11 mouse cellular contexts compared by ENCODE assay signal in genomic region chr16:73368607-73369233, GRCm38 (mm10).
DNase-seq lines count a peak whose midpoint lies in the region; ATAC-seq lines count a peak whose summit lies in the region.
"Had no signal": no experiment of that assay in that cellular context is flagged by ENCODE, and none has a peak within 500 bp of the region (broad histone marks: within the 10 kb centered on the region; RNA-seq: fewer than 3 reads in every experiment).

No protein-coding gene starts in this region.

- no peak overlapping the region for H3K4me2 ChIP-seq in neural tube, embryonic 11.5 days (ENCODE audit: low read depth)
- H3K4me2 ChIP-seq in forebrain, embryonic 14.5 days (ENCODE audit: low read length): peak overlapping the region; percentile 14; the same call in 1 of the 2 replicates
- H3K4me2 ChIP-seq in limb, embryonic 11.5 days (ENCODE audit: low read depth, severe bottlenecking): no peak overlapping the region
- no peak overlapping the region for H3K4me2 ChIP-seq in neural tube, embryonic 14.5 days (ENCODE audit: low read depth, low read length)
- H3K4me2 ChIP-seq: limb, embryonic 15.5 days had no signal

- WGBS in neural tube, embryonic 11.5 days: 41% methylated on average over 10 of the region's 10 CpGs
- 24% methylated on average over 10 of the region's 10 CpGs for WGBS in forebrain, embryonic 14.5 days
- 49% methylated on average over 10 of the region's 10 CpGs for WGBS in limb, embryonic 11.5 days
- WGBS in neural tube, embryonic 14.5 days: 30% methylated on average over 10 of the region's 10 CpGs

- H3K4me1 ChIP-seq in neural tube, embryonic 11.5 days (ENCODE audit: control insufficient read depth, insufficient read depth, low read length): no peaks in the 10 kb centered on the region
- H3K4me1 ChIP-seq in forebrain, embryonic 14.5 days (ENCODE audit: control insufficient read depth, insufficient read depth, low read length): peaks cover 5% of the 10 kb centered on the region; the same call in 1 of the 2 replicates
- H3K4me1 ChIP-seq in limb, embryonic 11.5 days (ENCODE audit: control insufficient read depth, insufficient read depth, low read length): peaks cover 4% of the 10 kb centered on the region; the same call in 1 of the 2 replicates
- H3K4me1 ChIP-seq in neural tube, embryonic 14.5 days (ENCODE audit: control insufficient read depth, insufficient read depth, low read length): peaks cover 7% of the 10 kb centered on the region; the same call in 1 of the 2 replicates
- H3K4me1 ChIP-seq: heart, embryonic 10.5 days had no signal

- H3K9ac ChIP-seq in neural tube, embryonic 11.5 days (ENCODE audit: low read length): 0 out of 2 replicates have a peak overlapping the region, but pooled peaks have one; percentile 38
- no peak overlapping the region for H3K9ac ChIP-seq in forebrain, embryonic 14.5 days (ENCODE audit: low read length)
- peak overlapping the region; percentile 28 for H3K9ac ChIP-seq in limb, embryonic 11.5 days (ENCODE audit: low read length)
- H3K9ac ChIP-seq in neural tube, embryonic 14.5 days (replicated peaks; ENCODE audit: low read depth, low read length): 0 out of 2 replicates have a peak overlapping the region, but pooled peaks have one; percentile 12
- H3K9ac ChIP-seq: limb, embryonic 15.5 days had no signal

- ATAC-seq in neural tube, embryonic 11.5 days (ENCODE audit: insufficient read depth, low FRiP score, low TSS enrichment): no peak
- ATAC-seq in forebrain, embryonic 14.5 days: peak; percentile 57; the same call in 1 of the 2 replicates
- no peak for ATAC-seq in limb, embryonic 11.5 days (ENCODE audit: insufficient number of reproducible peaks, low FRiP score, low TSS enrichment, low read depth)
- ATAC-seq in neural tube, embryonic 14.5 days (ENCODE audit: low read depth): peak; percentile 63; the same call in 1 of the 2 replicates
- ATAC-seq: lung, postnatal 0 days had no signal

- H3K36me3 ChIP-seq in neural tube, embryonic 11.5 days (ENCODE audit: control insufficient read depth, insufficient read depth, low read length): no peaks in the 10 kb centered on the region
- H3K36me3 ChIP-seq in forebrain, embryonic 14.5 days (ENCODE audit: control insufficient read depth, insufficient read depth, low read length): no peaks in the 10 kb centered on the region
- no peaks in the 10 kb centered on the region for H3K36me3 ChIP-seq in limb, embryonic 11.5 days (ENCODE audit: control insufficient read depth, insufficient read depth, low read length)
- no peaks in the 10 kb centered on the region for H3K36me3 ChIP-seq in neural tube, embryonic 14.5 days (ENCODE audit: control insufficient read depth, insufficient read depth, low read length)
- H3K36me3 ChIP-seq: heart, embryonic 10.5 days; limb, embryonic 15.5 days had no signal

- no peaks in the 10 kb centered on the region for H3K27me3 ChIP-seq in neural tube, embryonic 11.5 days (ENCODE audit: control insufficient read depth, insufficient read depth, low read length)
- H3K27me3 ChIP-seq in forebrain, embryonic 14.5 days (replicated peaks; ENCODE audit: control insufficient read depth, insufficient read depth, low read length): no peaks in the 10 kb centered on the region
- H3K27me3 ChIP-seq in limb, embryonic 11.5 days (ENCODE audit: control insufficient read depth, insufficient read depth, low read length): no peaks in the 10 kb centered on the region
- no peaks in the 10 kb centered on the region for H3K27me3 ChIP-seq in neural tube, embryonic 14.5 days (ENCODE audit: control insufficient read depth, insufficient read depth, low read length)
- H3K27me3 ChIP-seq: limb, embryonic 15.5 days had no signal

- H3K9me3 ChIP-seq in neural tube, embryonic 11.5 days (ENCODE audit: control insufficient read depth, low read length): no peaks in the 10 kb centered on the region
- no peaks in the 10 kb centered on the region for H3K9me3 ChIP-seq in forebrain, embryonic 14.5 days (replicated peaks; ENCODE audit: control insufficient read depth, low read length)
- no peaks in the 10 kb centered on the region for H3K9me3 ChIP-seq in limb, embryonic 11.5 days (ENCODE audit: control insufficient read depth, low read length)
- H3K9me3 ChIP-seq in neural tube, embryonic 14.5 days (ENCODE audit: control insufficient read depth, low read length): no peaks in the 10 kb centered on the region
- H3K9me3 ChIP-seq: heart, embryonic 10.5 days; limb, embryonic 15.5 days had no signal

- no peak for DNase-seq in neural tube, embryonic 11.5 days (ENCODE audit: low spot score)
- no peak for DNase-seq in neural tube, embryonic 10.5 days (ENCODE audit: extremely low spot score, low spot score)
- DNase-seq in forebrain, embryonic 14.5 days (ENCODE audit: low spot score): peak; percentile 61
- no peak for DNase-seq in limb, embryonic 11.5 days (ENCODE audit: low spot score)
- no peak for DNase-seq in Muller cell, postnatal 12 days (ENCODE audit: inconsistent ontology term)
- no peak for DNase-seq in gastrocnemius, adult 18-20 months (ENCODE audit: low spot score)
- DNase-seq: layer of hippocampus, adult 9-11 months had no signal

- H3K27ac ChIP-seq in neural tube, embryonic 11.5 days (ENCODE audit: low read depth, low read length): no peak overlapping the region
- peak overlapping the region; percentile 44; the same call in 1 of the 2 replicates for H3K27ac ChIP-seq in forebrain, embryonic 14.5 days (ENCODE audit: low read depth, low read length)
- H3K27ac ChIP-seq in limb, embryonic 11.5 days (replicated peaks; ENCODE audit: low read depth, low read length): no peak overlapping the region
- peak overlapping the region; percentile 64 for H3K27ac ChIP-seq in neural tube, embryonic 14.5 days (ENCODE audit: low read depth, low read length)
- H3K27ac ChIP-seq: heart, embryonic 10.5 days; limb, embryonic 15.5 days had no signal

- no peak overlapping the region for H3K4me3 ChIP-seq in neural tube, embryonic 11.5 days (ENCODE audit: low read depth, low read length)
- no peak overlapping the region for H3K4me3 ChIP-seq in forebrain, embryonic 14.5 days (ENCODE audit: low read depth, low read length)
- no peak overlapping the region for H3K4me3 ChIP-seq in limb, embryonic 11.5 days (ENCODE audit: low read depth, low read length)
- no peak overlapping the region for H3K4me3 ChIP-seq in neural tube, embryonic 14.5 days (ENCODE audit: low read depth, low read length)
- H3K4me3 ChIP-seq: heart, embryonic 10.5 days; limb, embryonic 15.5 days had no signal

Comparison
In these comparisons a context has a peak if more than half of its experiments do, and no peak if none do; other contexts are left out.
1. ATAC-seq: peak in forebrain, embryonic 14.5 days (single experiment) and neural tube, embryonic 14.5 days (single experiment); none in neural tube, embryonic 11.5 days (single experiment) and limb, embryonic 11.5 days (single experiment).
2. H3K27ac ChIP-seq: peak in forebrain, embryonic 14.5 days (single experiment) and neural tube, embryonic 14.5 days (single experiment); none in neural tube, embryonic 11.5 days (single experiment) and limb, embryonic 11.5 days (single experiment).